ENCODE assay signal across 13 mouse cellular contexts in the genomic region with DNA sequence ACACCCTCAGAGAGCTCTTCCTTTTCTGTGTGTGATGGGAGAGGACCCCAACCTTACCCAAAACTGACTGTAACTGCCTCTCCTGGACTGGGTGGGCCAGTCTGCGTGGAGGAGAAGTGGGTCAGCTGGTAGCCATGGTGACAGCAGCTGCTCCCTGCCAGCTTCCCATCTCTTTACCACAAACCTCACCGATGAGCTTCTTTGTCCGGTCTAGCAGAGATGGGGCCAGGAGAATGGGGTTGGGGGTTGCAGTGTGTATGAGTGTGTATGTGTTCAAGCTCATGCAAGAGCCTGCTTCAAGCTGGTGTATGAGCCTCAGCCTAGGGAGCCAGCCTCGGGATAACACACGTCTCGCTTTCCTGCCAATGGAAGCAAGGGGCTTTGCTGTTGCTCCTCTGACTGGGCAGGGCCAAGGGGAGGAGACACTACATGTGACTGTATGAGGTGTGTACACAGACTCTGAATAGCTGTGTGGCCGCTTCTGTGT. TPM values are rescaled to one million over a fixed set of nuclear protein-coding genes. Genes with fewer than 3 reads are reported as not detected.
DNase-seq lines count a peak whose midpoint lies in the region; ATAC-seq and TF ChIP-seq lines count a peak whose summit lies in the region.
"Had no signal": no experiment of that assay in that cellular context is flagged by ENCODE, and none has a peak within 500 bp of the region (broad histone marks: within the 10 kb centered on the region; RNA-seq: fewer than 3 reads in every experiment).

No protein-coding gene starts in this region.

- H3K4me1 ChIP-seq in cerebellum, adult 2 months (ENCODE audit: control insufficient read depth, insufficient read depth, low read length): peaks cover 73% of the 10 kb centered on the region
- H3K4me1 ChIP-seq in midbrain, embryonic 14.5 days (ENCODE audit: control insufficient read depth, insufficient read depth, low read length): peaks cover 7% of the 10 kb centered on the region
- H3K4me1 ChIP-seq: limb, embryonic 12.5 days had no signal

- WGBS in cerebellum, adult 2 months: 19% methylated on average over 7 of the region's 7 CpGs
- WGBS in midbrain, embryonic 14.5 days: 34% methylated on average over 7 of the region's 7 CpGs

- H3K4me3 ChIP-seq in cerebellum, adult 2 months (replicated peaks; ENCODE audit: insufficient read depth, low read depth, low read length): no peak overlapping the region
- H3K4me3 ChIP-seq in midbrain, embryonic 14.5 days (replicated peaks; ENCODE audit: low read depth, low read length): no peak overlapping the region
- H3K4me3 ChIP-seq: limb, embryonic 12.5 days had no signal

- H3K27me3 ChIP-seq in cerebellum, adult 2 months (ENCODE audit: control insufficient read depth, insufficient read depth, low read length): no peaks in the 10 kb centered on the region
- H3K27me3 ChIP-seq in midbrain, embryonic 14.5 days (ENCODE audit: control insufficient read depth, insufficient read depth, low read length): no peaks in the 10 kb centered on the region

- no peaks in the 10 kb centered on the region for H3K9me3 ChIP-seq in midbrain, embryonic 14.5 days (ENCODE audit: control insufficient read depth, low read length)
- H3K9me3 ChIP-seq: limb, embryonic 12.5 days had no signal

- H3K36me3 ChIP-seq in midbrain, embryonic 14.5 days (ENCODE audit: control insufficient read depth, insufficient read depth, low read length): no peaks in the 10 kb centered on the region
- H3K36me3 ChIP-seq: limb, embryonic 12.5 days had no signal

- ATAC-seq in midbrain, embryonic 14.5 days (ENCODE audit: low FRiP score, low TSS enrichment): peak; percentile 41; the same call in 1 of the 2 replicates
- no peak for ATAC-seq in activated CD4-positive, CD25-positive, alpha-beta regulatory T cell, adult 4 months

- DNase-seq in cerebellum, adult 2 months: no peak
- no peak for DNase-seq in cerebellum, adult 9-11 months
- peak; percentile 32 for DNase-seq in right cerebral cortex, postnatal 4 days
- DNase-seq in right cerebral cortex, postnatal 14 days: no peak
- peak; percentile 45 for DNase-seq in midbrain, embryonic 14.5 days
- no peak for DNase-seq in gastrocnemius, postnatal 4 days (ENCODE audit: low spot score in 2 of 2)
- DNase-seq in urinary bladder, postnatal 10 days (ENCODE audit: low spot score): no peak
- DNase-seq: heart, adult 11 months; heart, postnatal 10 days; kidney, adult 8-10 months; lung, embryonic 14.5 days had no signal

- no peak for TF ChIP-seq POLR2A in cerebellum, adult 2 months (IDR thresholded peaks at IDR 0.05; ENCODE audit: borderline replicate concordance, insufficient read depth, low read length)

- H3K4me2 ChIP-seq in midbrain, embryonic 14.5 days (ENCODE audit: low read length): no peak overlapping the region
- H3K4me2 ChIP-seq: limb, embryonic 12.5 days; lung, embryonic 14.5 days had no signal

- no peak overlapping the region for H3K9ac ChIP-seq in midbrain, embryonic 14.5 days (replicated peaks; ENCODE audit: low read length)
- H3K9ac ChIP-seq: limb, embryonic 12.5 days; lung, embryonic 14.5 days had no signal

- peak overlapping the region; percentile 57 for H3K27ac ChIP-seq in cerebellum, adult 2 months (ENCODE audit: insufficient read depth, low read length)
- H3K27ac ChIP-seq in midbrain, embryonic 14.5 days (replicated peaks; ENCODE audit: low read depth, low read length): peak overlapping the region; percentile 32; the same call in 1 of the 2 replicates
- H3K27ac ChIP-seq: limb, embryonic 12.5 days had no signal

- TF ChIP-seq CTCF in cerebellum, adult 2 months (IDR thresholded peaks at IDR 0.05; ENCODE audit: borderline replicate concordance, insufficient read depth, low read depth, low read length): no peak

RNA-seq across cellular contexts. Expression of gene Rims3, which starts 15.7 kb away (rescaled TPM):
- 104 and 118 TPM in 2 replicates for polyA plus RNA-seq in cerebellum, adult 2 months (2012; rRNA removed)
- 20.7 and 20.9 TPM in 2 replicates for polyA plus RNA-seq in midbrain, embryonic 14.5 days (2014; fragmentation: Nextera tagmentation; extraction: Ambion mirVana)
- polyA plus RNA-seq in activated CD4-positive, CD25-positive, alpha-beta regulatory T cell, adult 4 months (2017; shearing (Covaris generic)): under 1 TPM; 0.68 to 0.99 TPM
- total RNA-seq in gastrocnemius, postnatal 4 days (2021): under 1 TPM; 0.47 to 0.52 TPM

RNA-seq across cellular contexts. Expression of gene Nfyc, which starts 38.9 kb away (rescaled TPM):
- polyA plus RNA-seq in cerebellum, adult 2 months (2012; rRNA removed): 150 and 172 TPM in 2 replicates
- polyA plus RNA-seq in midbrain, embryonic 14.5 days (2014; fragmentation: Nextera tagmentation; extraction: Ambion mirVana): 89.4 and 97.5 TPM in 2 replicates
- 10 to 100 TPM; 55.0 to 70.3 TPM for polyA plus RNA-seq in activated CD4-positive, CD25-positive, alpha-beta regulatory T cell, adult 4 months (2017; shearing (Covaris generic))
- total RNA-seq in gastrocnemius, postnatal 4 days (2021): 10 to 100 TPM; 51.1 to 55.6 TPM

RNA-seq across cellular contexts. Expression of gene Exo5, which starts 54.5 kb away (rescaled TPM):
- 9.4 and 10.1 TPM in 2 replicates for polyA plus RNA-seq in cerebellum, adult 2 months (2012; rRNA removed)
- polyA plus RNA-seq in midbrain, embryonic 14.5 days (2014; fragmentation: Nextera tagmentation; extraction: Ambion mirVana): 32.5 and 33.5 TPM in 2 replicates
- polyA plus RNA-seq in activated CD4-positive, CD25-positive, alpha-beta regulatory T cell, adult 4 months (2017; shearing (Covaris generic)): 10 to 100 TPM; 28.2 to 30.5 TPM
- total RNA-seq in gastrocnemius, postnatal 4 days (2021): 1 to 10 TPM; 7.4 to 7.9 TPM

Comparison
In these comparisons a context has a peak if more than half of its experiments do, and no peak if none do; other contexts are left out.
1. DNase-seq: peak in right cerebral cortex, postnatal 4 days (single experiment) and midbrain, embryonic 14.5 days (single experiment); none in cerebellum, adult 2 months (0 of 2), cerebellum, adult 9-11 months (single experiment), right cerebral cortex, postnatal 14 days (single experiment), gastrocnemius, postnatal 4 days (0 of 2) and urinary bladder, postnatal 10 days (single experiment).
2. RNA of gene Rims3, which starts 15.7 kb away (polyA plus RNA-seq): 104 to 118 TPM in cerebellum, adult 2 months and 20.7 to 20.9 TPM in midbrain, embryonic 14.5 days; 0.68 to 0.99 TPM in activated CD4-positive, CD25-positive, alpha-beta regulatory T cell, adult 4 months; every median in the first group is over 10 times any median in the second.